Mouse (Mus musculus): ENCODE data around the gene Tmub1. TPM values are rescaled to one million over a fixed set of nuclear protein-coding genes. Genes with fewer than 3 reads are reported as not detected.

Gene Tmub1
- total RNA-seq, 2 experiments from 2014 or later: 18.1 to 22.2 TPM

- DNase-seq: no peak
- intact Hi-C loops (cut with DNase I): loop anchor here (2.0 to 5.0 kb wide), 2 partner anchors 19 to 35 kb away; no protein-coding TSS in a partner anchor
These were observed 4.5 kb upstream of the Tmub1 start, which contains the start of gene Agap3 for GRCm38 (mm10) chr5:24452030-24452690. Gene Agap3 (plus strand): TSS chr5:24452177.

GRCm38 (mm10) chr5:24451264-24452029 lies 3.8 kb upstream of the Tmub1 start:
- intact Hi-C loops (cut with DNase I): loop anchor here (2.0 to 5.0 kb wide), 2 partner anchors 19 to 34 kb away; no protein-coding TSS in a partner anchor
- DNase-seq: peak; percentile 95
- Histone ChIP-seq H3K4me3 (peak overlapping the region; percentile 88), H3K27ac (peak overlapping the region; percentile 96)
- TF ChIP-seq CTCF (IDR thresholded peaks at IDR 0.05): peak; percentile 18; the same call in 1 of the 2 replicates

More at GRCm38 (mm10) chr5:24452030-24452690, 4.5 kb upstream of the Tmub1 start, which contains the start of gene Agap3:
- H3K4me3 ChIP-seq: peak within 1 kb of the TSS; percentile 88
- H3K27ac ChIP-seq: peak within 1 kb of the TSS; percentile 96
- TF ChIP-seq CTCF (IDR thresholded peaks at IDR 0.05): no peak

GRCm38 (mm10) chr5:24446630-24447029 lies 1.0 kb downstream of the Tmub1 start:
- intact Hi-C loops (cut with DNase I): no loop called here
- H3K4me3 ChIP-seq: no peak overlapping the region
- no peak for TF ChIP-seq CTCF (IDR thresholded peaks at IDR 0.05)
- no peak for DNase-seq
- H3K27ac ChIP-seq: peak overlapping the region; percentile 98; the same call in 1 of the 2 replicates

GRCm38 (mm10) chr5:24445428-24446080 lies 2.1 kb downstream of the Tmub1 start:
- peak; percentile 1; the same call in 1 of the 2 replicates for TF ChIP-seq CTCF (IDR thresholded peaks at IDR 0.05)
- intact Hi-C loops (cut with DNase I): loop anchor here (2.0 kb wide), 1 partner anchor 19 kb away; no protein-coding TSS in a partner anchor
- Histone ChIP-seq H3K27ac (peak overlapping the region; percentile 98), H3K4me3 (peak overlapping the region; percentile 79)
- DNase-seq: peak; percentile 41

- intact Hi-C loops (cut with DNase I): loop anchor here (2.0 kb wide), 1 partner anchor 18 kb away; no protein-coding TSS in a partner anchor
- peak within 1 kb of the TSS; percentile 79 for H3K4me3 ChIP-seq
- DNase-seq: peak; percentile 97
- peak within 1 kb of the TSS; percentile 98 for H3K27ac ChIP-seq
- TF ChIP-seq CTCF (IDR thresholded peaks at IDR 0.05): no peak
These were observed 2.8 kb downstream of the Tmub1 start, which contains the start of gene Fastk for GRCm38 (mm10) chr5:24444746-24445427. Gene Fastk (minus strand): TSS chr5:24445287.

GRCm38 (mm10) chr5:24443927-24444326 lies 3.7 kb downstream of the Tmub1 start:
- intact Hi-C loops (cut with DNase I): loop anchor here (2.0 kb wide), 1 partner anchor 17 kb away; no protein-coding TSS in a partner anchor
- Histone ChIP-seq H3K4me3 (peak overlapping the region; percentile 79), H3K27ac (peak overlapping the region; percentile 98)
- DNase-seq: no peak
- TF ChIP-seq CTCF (IDR thresholded peaks at IDR 0.05): no peak

- H3K4me3 ChIP-seq: no peak overlapping the region; the same call in 1 of the 2 replicates
- intact Hi-C loops (cut with DNase I): no loop called here
These were observed 4.5 kb downstream of the Tmub1 start for GRCm38 (mm10) chr5:24443204-24443603.

GRCm38 (mm10) chr5:24442029-24442428 lies 5.6 kb downstream of the Tmub1 start:
- H3K4me3 ChIP-seq: no peak overlapping the region
- no peak for DNase-seq
- intact Hi-C loops (cut with DNase I): no loop called here
- H3K27ac ChIP-seq: no peak overlapping the region
- no peak for TF ChIP-seq CTCF (IDR thresholded peaks at IDR 0.05)

More at GRCm38 (mm10) chr5:24443204-24443603, 4.5 kb downstream of the Tmub1 start:
- no peak for DNase-seq
- no peak for TF ChIP-seq CTCF (IDR thresholded peaks at IDR 0.05)
- H3K27ac ChIP-seq: no peak overlapping the region

GRCm38 (mm10) chr5:24441187-24441586 lies 6.5 kb downstream of the Tmub1 start:
- intact Hi-C loops (cut with DNase I): no loop called here
- no peak for TF ChIP-seq CTCF (IDR thresholded peaks at IDR 0.05)

GRCm38 (mm10) chr5:24433993-24434392 lies 13.7 kb downstream of the Tmub1 start:
- no peak for DNase-seq
- intact Hi-C loops (cut with DNase I): no loop called here
- H3K4me3 ChIP-seq: no peak overlapping the region
- H3K27ac ChIP-seq: no peak overlapping the region
- TF ChIP-seq CTCF (IDR thresholded peaks at IDR 0.05): no peak

More at GRCm38 (mm10) chr5:24441187-24441586, 6.5 kb downstream of the Tmub1 start:
- Histone ChIP-seq H3K27ac (no peak overlapping the region), H3K4me3 (no peak overlapping the region)
- no peak for DNase-seq

- intact Hi-C loops (cut with DNase I): no loop called here
- Histone ChIP-seq H3K4me3 (no peak overlapping the region), H3K27ac (no peak overlapping the region)
- TF ChIP-seq CTCF (IDR thresholded peaks at IDR 0.05): no peak
- DNase-seq: no peak
These were observed 19.1 kb downstream of the Tmub1 start for GRCm38 (mm10) chr5:24428596-24428995.
